Mouse (Mus musculus) left cerebral cortex, adult 18-20 months (tissue): ENCODE results near the gene Nup98. TPM values are rescaled to one million over a fixed set of nuclear protein-coding genes. Genes with fewer than 3 reads are reported as not detected.

Experiments
- DNase-seq, 2 experiments: peaks; one replicate each; pipeline ENCODE4 v3.0.0; 2021 to 2022; ENCODE audit warnings: low spot score in 2 of 2, mixed read lengths in 1 of 2
- total RNA-seq, 2 experiments: library from RNA; stranded (reverse); gene quantifications; 2 replicates each; pipeline ENCODE4 v1.2.3; 2021

Gene Nup98
- total RNA-seq, 2 experiments from 2014 or later, result 43.3 to 45.6 TPM

DNA sequence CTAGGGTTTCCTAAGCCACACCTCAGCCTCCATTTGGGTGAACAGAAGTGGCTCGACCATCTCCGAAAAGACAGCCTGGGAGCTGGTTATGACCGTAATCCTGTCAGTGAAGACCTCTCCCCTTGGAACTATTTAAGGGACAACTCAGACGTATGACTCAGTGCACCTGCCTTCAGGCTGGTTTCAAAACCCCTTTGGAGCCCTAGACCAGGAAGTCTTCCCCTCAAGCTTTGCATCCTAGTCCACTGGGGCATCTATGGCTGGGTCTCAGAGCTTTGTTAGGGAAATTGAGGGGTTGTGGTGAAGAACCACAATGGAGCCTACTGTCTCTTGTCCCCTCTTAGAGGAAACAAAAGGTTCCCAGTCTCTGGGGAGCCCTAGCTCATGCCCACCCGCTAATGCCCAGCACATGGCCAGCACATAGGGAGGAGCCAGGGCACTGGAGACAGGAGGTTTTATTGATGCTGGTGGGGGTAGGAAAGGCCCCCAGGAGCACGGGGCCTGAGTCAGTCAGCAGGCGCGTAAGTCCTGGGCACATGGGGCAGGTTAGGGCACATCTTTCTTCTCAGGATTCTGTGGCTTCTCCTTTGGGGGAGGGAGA lies 28.8 kb upstream of the Nup98 start:
- no peak for DNase-seq

DNA sequence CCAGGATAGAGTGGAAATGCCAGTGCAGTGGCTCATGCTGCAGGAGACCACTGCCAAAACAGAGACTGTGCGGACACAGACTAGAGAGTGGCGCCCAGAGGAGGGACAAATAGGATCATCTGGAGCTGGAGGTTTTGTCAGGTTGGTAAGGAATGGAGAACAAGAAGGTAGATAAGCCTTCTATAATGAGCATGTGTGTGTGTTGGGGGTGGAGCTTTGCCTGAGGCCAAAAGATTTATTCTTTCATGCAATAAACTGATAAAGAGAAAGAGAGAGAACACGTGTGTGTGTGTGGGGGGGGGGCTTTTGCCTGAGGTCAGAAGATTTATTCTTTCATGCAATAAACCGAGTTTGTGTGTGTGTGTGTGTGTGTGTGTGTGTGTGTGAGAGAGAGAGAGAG lies 23.1 kb upstream of the Nup98 start:
- no peak for DNase-seq

DNA sequence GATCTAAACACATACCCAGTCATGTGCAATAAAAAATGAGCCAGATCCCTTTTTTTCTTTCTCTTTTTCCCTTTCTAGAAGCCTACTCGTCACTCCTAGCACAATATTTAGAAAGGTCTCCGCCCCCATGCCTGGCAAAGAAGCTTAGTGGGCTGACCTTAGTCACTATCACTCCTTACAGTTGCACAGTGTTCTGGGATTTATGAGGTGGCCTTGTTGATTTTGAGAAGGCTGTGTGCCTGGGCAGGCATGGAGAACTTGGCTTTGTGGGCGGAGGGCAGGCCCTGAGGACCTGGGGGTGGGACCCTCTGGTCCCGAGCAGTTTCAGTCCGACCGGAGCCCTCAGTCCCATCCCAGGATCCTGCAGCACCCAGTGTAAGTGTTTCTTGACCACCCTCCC lies 19.8 kb upstream of the Nup98 start:
- DNase-seq, result no peak

DNA sequence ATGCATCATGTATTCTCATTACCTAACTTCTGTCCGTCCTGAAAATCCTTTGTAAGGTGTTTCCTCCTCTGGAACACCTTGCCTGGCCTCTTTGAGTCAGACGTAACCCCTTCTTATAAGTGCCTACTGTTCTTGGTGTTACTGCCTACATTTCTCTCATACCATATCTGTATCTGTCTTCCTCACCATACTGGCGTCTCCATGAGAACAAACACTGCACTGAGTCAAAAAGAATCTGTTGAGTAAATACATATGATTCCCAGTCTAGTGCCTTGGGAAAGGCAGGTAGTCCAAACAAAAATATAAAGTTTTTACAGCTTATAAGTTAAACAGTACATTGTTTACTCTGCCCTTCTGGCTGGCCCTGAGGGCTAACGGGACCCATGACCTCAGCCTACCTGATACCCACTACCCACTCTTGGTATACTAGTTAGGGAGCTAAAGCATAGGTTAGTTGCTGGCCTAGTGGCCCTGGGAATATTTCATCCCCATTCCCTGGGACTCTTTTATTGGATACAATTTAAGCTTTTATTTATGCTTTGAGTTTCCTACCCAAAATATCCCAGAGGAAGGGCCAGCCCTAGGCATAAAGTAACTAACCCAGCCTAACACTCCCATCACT lies 18.2 kb upstream of the Nup98 start:
- no peak for DNase-seq

DNA sequence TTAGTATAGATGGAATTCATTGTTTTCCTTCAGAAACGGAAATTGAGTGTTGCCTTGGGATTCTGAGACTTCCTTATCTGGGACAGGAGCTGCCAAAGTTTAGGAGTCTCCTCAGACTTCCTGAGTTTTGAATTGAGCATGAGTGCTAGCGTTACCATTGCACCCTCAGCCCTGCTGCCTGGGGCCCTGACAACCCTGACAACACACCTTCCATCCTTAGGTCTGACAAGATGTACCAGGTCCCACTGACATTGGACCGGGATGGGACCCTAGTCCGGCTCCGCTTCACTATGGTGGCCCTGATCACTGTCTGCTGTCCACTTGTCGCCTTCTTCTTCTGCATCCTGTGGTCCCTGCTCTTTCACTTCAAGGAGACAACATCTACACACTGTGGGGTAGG lies 16.1 kb upstream of the Nup98 start:
- DNase-seq, result no peak

DNA sequence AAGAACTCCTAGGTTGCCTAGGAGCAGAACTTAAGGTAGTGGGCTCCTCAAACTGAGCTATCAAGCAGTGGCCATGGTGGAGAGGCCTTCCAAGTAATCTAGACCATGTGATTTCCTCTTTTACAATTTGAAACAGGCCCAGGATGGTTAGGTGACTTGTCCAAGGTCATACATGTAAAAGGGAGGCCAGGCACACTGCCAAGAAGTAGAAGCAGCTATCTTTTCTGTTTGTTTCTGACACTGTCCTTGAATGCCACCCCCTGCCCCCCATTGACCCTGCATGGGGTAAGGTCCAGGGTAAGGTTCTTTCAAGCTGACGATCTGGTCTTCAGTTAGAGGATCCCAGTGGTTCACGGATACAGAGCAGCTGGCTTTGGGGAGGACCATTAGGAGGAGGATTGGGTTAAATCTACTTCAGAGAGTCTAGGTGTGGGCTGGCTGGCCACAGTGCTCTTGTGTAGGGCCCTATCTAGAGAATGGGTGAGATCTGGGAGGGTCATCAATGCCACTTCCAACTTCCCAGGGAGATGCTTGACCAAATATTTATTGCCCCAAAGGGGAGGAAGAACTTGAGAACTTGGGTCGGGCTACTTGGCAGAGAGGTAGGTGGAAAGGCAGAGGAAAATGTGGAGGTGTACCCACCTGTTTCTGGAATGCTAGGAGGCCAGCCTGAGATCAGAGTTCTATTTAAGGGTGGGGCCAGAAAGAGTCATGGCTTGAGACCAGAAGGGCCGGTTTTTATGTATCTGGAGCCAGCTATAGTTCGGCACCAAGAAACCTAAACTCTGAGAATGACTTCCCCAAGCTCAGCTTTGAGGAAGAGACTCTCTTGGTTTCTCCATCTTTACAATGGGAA lies 14.1 kb upstream of the Nup98 start:
- DNase-seq, result no peak

DNA sequence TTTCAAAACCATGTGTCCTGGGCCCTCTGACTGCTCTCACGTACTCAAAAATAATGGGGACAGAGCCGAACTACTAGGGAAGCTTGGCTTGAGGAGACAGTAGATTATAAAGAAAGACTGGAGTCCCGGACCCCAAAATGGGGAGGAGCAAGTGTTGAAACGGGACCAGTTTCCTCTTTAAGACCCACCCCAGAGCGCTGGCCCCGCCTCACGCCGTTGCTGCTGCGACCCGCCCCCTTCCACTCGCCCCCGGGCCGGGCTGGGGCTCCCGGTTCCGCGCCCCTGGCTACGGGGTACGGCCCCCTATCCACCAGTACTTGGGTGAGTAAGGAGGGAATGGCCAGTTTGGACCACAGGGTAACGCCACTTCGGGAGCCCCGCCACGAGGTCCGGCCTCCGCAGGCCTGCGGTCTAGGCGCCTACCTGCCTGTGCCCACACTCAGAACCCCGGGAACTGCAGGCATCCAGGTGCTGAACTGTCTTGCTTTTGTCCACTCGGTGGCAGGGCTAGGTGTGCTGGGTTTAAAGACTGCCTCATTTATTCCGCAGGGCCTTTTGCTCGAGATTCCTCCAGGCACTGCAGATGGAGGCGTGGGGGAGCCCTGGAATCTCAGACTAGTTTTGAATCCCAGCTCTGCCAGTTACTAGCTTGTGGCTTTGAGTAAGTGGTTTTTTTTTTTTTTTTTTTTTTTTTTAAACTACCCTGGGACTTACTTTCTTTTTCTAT lies 13.0 kb upstream of the Nup98 start:
- DNase-seq, result peak; percentile 49 to 67

DNA sequence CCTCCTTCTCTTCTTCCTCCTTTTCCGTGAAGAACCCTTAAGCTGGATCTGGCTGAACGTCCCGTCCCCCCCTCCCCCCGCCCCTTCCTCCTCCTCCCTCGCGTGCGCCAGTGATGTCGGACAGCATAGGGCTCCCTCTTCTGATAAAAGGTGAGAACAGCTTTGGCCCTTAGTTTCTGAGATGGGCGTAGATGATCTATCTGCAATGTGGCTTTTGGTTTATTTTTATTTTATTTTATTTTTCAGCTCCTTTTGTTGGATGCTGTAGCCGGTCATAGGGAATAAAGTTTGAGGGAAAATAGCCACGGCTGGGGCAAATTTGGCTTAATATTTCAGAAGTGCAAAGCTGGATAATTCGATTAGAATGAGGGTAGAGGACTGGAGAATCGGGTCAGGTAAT lies 12.4 kb upstream of the Nup98 start:
- DNase-seq, result no peak

DNA sequence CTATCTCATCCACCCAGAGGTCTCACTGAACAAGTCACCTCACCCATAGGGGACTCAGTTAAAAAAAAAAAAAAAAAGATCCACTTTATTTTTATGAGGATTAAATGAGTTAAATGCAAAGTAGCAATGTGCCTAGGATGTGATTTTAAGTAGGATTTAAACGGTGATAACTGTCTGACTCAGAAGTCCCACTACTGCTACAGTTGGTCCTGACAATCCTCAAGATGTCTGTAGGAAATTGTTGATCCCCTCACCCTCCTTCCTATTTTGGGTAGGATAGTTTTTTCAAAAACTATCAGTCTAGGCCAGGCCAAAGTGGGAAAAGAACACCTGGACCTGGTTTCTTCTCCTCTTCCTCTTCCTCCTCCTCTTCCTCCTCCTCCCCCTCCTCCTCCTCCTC lies 11.9 kb upstream of the Nup98 start:
- no peak for DNase-seq

DNA sequence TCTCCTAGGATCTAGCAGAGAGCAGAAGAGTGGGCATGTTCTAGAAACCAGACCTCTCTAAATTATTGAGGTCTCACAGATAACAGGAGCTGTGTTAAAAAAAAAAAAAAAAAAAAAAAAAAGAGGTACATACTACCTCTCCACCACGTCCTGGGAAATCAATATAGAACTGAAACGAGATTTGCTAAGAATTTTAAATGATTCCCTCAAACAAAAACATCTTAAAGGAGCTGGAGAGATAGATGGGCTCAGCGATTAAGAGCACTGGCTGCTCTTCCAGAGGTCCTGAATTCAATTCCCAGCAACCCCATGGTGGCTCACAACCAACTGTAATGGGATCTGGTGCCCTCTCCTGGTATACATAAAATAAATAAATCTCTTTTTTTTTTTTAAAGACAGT lies 1.1 kb upstream of the Nup98 start:
- DNase-seq, result no peak

DNA sequence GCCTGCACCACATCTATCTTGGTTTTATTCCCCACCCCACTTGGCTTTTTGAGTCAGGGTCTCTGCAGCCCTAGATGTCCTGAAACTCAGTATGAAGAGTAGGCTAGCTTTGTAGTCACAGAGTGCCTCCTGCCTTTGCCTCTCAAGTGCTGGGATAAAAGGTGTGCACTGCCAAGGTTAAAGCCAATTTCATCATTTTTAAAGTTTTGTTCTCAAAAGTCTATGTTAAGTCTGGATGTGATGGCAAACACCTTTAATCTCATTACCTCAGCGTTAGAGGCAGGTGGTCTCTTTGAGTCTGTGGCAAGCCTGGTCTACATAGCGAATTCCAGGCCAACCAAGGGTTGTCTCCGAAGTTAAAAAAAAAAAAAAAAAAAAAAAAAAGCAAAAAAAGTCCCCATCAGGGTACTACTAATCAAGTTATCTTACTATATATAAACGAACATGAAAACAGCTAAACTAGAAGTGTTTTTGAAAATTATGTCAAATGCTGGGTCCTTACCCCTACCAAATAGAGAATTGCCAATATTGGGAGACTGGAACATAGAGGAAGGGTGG lies 1.1 kb downstream of the Nup98 start:
- no peak for DNase-seq

DNA sequence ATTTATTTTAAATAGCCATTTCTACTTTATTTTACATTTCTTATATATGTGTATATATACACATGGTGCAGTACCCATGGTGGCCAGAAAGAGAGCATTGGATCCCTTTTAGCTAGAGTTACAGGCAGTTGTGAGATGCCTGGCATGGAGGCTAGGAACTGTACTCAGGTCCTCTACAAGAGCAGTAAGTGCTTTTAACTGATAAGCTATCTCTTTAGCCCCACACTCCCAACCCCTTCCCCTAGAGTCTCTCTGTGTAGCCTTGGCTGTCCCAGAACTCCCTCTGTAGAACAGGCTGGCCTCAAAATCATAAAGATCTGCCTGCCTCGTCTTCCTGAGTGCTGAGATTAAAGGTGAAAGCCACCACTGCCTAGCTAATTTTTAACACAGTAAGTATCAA lies 4.3 kb downstream of the Nup98 start:
- DNase-seq, result no peak

DNA sequence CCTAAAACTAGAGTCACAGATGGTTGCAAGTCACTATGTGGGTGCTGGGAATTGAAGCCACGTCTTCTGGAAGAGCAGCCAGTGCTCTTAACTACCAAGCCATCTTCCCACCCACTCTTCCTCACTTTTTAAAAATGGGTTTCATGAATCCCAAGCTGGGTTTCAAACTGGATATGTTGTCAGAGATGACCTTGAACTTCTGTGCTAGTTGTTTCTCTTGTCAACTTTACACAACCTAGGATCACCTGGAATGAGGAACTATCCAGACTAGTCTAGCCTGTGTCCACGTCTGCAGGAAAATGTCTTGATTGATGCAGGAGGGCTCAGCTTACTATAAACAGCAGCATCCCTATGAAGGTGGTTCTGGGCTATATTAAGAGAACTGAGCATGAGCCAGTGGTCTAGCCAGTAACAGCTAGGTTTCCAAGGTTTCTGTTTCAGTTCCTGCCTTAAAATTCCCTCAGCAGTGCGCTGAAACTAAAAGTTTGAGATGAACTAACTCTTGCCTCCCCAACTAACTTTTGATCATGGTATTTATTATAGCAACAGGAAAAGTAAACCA lies 5.6 kb downstream of the Nup98 start:
- DNase-seq, result no peak

DNA sequence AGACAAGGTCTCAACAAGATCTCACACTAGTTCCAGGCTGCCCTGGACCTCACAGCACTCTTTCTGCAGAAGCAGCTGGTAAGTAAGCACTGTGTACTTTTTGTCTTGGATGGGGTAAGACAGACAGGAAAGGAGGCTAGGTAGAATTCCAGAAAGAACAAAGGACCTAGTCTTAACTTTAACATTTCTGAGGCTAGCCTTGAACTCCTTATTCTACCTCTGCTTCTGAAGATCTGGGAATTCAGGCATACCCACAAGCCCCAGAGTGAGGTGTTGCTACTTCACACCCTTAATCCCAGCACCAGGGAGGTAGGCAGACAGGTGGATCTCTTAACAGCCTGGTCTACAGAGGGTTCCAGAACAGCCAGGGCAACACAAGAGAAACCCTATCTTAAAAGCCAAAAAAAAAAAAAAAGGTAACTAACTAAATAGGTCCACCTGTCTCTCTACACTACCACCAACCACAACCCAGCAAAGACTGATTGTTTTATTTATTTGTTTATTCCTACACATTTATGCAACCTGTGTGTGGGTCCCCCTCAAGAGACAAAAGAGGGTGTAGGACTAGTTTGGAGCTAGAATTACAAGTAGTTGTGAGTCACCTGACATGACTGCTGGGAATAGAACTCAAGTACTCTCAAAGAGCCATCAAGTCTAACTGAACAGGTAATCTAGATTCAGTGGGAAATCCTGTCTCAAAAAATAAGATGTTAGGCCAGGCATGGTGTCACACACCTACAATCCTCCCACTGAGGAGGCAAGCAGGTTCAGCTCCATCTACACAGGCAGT lies 8.8 kb downstream of the Nup98 start:
- no peak for DNase-seq

DNA sequence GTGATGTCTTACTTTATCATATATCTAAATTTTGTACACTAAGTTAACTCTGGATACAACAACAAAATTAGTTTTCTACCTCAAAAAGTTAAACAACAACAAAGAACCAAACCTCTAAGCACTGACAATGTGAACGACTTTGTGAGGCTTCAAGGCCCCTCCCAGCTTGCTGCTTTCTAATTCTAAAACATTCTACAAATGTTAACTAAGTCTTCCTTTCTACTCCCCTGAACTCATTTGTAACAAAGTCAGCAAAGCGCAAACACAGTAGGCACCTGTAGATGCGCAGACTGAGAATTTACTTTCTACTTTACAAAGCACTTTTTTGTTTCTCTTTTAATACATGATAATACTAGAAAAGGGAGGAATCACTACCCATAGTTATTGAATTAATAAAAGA lies 9.4 kb downstream of the Nup98 start:
- no peak for DNase-seq

DNA sequence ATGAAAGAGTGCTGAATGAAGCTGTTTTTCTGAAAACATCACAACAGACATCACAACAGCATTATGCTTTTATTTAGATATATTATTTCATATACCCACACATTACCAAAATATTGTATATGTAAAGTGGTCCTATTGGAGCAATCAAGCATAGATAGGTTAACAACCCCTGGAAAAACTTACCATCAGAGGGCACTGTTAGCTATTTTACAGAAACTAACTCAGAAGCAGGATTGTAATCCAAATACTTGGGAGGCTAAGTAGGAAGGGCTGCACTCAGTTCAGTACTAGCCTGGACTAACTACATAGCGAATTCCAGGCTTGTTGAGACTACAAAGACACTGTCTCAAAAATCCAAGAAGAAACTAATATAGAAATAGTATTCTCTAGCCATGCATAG lies 17.6 kb downstream of the Nup98 start:
- no peak for DNase-seq

DNA sequence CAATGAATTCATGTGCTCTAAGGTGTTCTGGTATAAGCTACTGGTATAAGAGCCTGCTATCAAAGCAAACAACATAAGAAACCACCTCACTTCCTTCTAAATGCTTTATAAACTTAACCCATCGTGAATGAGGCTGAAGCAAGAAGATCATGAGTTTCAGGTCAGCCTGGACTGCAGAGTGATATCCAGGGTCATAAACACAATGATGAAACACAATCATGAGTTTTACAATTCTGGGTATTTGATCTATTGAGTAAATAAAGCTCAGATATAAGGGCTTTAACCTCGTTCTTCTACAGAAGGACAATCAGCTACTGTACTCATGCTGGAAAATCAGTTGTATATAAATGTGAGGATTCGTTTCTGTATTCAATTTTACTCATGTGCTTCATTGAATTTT lies 26.1 kb downstream of the Nup98 start:
- no peak for DNase-seq

DNA sequence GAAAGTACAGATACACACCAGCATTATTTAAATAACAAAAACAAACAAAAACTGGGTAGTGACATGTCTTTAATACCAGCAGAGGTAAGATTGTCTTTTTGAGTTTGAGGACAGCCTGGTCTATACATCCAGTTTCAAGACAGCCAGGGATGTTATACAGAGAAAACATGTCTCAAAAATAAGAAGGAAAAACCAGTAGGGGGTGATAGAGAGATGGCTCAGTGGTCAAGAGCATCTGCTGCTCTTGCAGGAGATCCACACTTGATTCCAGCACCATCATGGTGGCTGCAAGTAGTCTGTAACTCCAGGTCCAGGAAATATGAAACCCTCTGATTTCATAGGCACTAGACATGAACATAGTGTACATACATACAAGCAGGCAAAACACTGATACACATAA lies 39.7 kb downstream of the Nup98 start:
- DNase-seq, result no peak

DNA sequence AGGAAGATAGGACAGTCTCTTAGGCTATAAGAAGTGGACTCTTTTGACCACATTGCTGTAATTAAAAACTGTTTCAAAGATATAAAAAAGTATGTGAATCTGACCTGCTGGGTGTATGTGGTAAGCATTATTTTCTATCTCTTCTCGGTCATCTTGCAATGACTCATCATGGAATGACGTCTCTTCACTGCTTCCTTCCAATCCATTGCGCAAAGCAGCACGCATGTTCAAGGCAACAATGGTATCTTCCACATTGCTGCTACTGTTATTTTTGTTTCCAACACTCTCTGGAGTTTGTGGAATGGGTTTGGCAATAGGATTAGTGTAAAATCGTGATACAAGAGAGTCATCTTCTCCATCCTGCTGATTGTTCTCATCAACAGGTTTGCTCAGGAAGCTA lies 56.3 kb downstream of the Nup98 start:
- no peak for DNase-seq

DNA sequence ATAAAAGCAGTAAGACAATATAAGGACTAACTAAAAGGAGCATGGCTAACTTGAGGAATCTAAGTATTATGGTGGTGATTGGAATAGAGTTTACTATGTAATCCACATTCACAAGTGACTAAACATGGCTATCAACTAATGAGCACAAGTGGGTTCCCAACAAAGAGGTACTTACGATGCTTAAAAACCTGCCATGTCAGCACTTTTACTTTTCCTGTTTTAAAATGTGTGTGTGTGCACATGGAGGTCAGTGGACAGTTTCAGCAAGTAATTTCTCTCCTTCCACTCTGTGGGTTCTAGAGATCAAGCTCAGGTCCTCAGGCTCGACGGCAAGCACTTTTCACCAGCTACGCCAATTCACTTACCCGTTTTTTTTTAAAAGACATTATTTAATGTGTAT lies 72.1 kb downstream of the Nup98 start:
- no peak for DNase-seq
